Mouse (Mus musculus) heart, postnatal 0 days (tissue): Measurements from ENCODE around the gene Psme2.

Experiments used
- CTCF ChIP-seq: IDR thresholded peaks from 2 replicates; pipeline ENCODE4 v1.5.1; 2016; ENCODE audit warnings: antibody characterized with exemption, control low read depth, low read depth
- EP300 ChIP-seq: IDR thresholded peaks from 2 replicates; pipeline ENCODE4 v1.6.1; 2016; ENCODE audit warnings: antibody characterized with exemption, low read depth

GRCm38 (mm10) chr14:55586149-55586548, 4.8 kb downstream of the Psme2 start:
- TF ChIP-seq CTCF (no peak), EP300 (no peak)
